In genomic region chr1:52808456-52808855, GRCm38 (mm10) we compare ENCODE assay signal across 21 mouse cellular contexts.
"Had no signal": no experiment of that assay in that cellular context is flagged by ENCODE, and none has a peak within 500 bp of the region (broad histone marks: within the 10 kb centered on the region; RNA-seq: fewer than 3 reads in every experiment).

No protein-coding gene starts in this region.

- H3K4me1 ChIP-seq: lung, embryonic 15.5 days; midbrain, embryonic 10.5 days; midbrain, embryonic 12.5 days; neural tube, embryonic 13.5 days; neural tube, embryonic 15.5 days had no signal

- H3K4me2 ChIP-seq: liver, embryonic 13.5 days; liver, embryonic 15.5 days; lung, embryonic 15.5 days; midbrain, embryonic 12.5 days; neural tube, embryonic 13.5 days; neural tube, embryonic 15.5 days had no signal

- DNase-seq: liver, embryonic 13.5 days; liver, postnatal 0 days; lung, adult 2 months; lung, postnatal 14 days; lung, postnatal 36 days; midbrain, embryonic 14.5 days; right cerebral cortex, postnatal 14 days; thymus, adult 18-20 months; thymus, postnatal 14 days; thymus, postnatal 36 days had no signal

- H3K4me3 ChIP-seq: liver, embryonic 13.5 days; liver, embryonic 15.5 days; lung, embryonic 15.5 days; megakaryocyte, embryonic 14.5 days; midbrain, embryonic 10.5 days; midbrain, embryonic 12.5 days; myocyte; neural tube, embryonic 13.5 days; neural tube, embryonic 15.5 days had no signal

- H3K27me3 ChIP-seq: liver, embryonic 13.5 days; liver, embryonic 15.5 days; lung, embryonic 15.5 days; megakaryocyte, embryonic 14.5 days; midbrain, embryonic 12.5 days; neural tube, embryonic 13.5 days; neural tube, embryonic 15.5 days had no signal

- H3K9me3 ChIP-seq: liver, embryonic 13.5 days; liver, embryonic 15.5 days; lung, embryonic 15.5 days; megakaryocyte, embryonic 14.5 days; midbrain, embryonic 10.5 days; midbrain, embryonic 12.5 days; neural tube, embryonic 13.5 days; neural tube, embryonic 15.5 days had no signal

- H3K9ac ChIP-seq: liver, embryonic 13.5 days; liver, embryonic 15.5 days; liver, postnatal 0 days; lung, embryonic 15.5 days; midbrain, embryonic 12.5 days; neural tube, embryonic 13.5 days; neural tube, embryonic 15.5 days had no signal

- H3K36me3 ChIP-seq: liver, embryonic 13.5 days; liver, embryonic 15.5 days; lung, embryonic 15.5 days; midbrain, embryonic 10.5 days; midbrain, embryonic 12.5 days had no signal

- H3K27ac ChIP-seq: liver, embryonic 13.5 days; liver, embryonic 15.5 days; lung, embryonic 15.5 days; macrophage; midbrain, embryonic 10.5 days; midbrain, embryonic 12.5 days; neural tube, embryonic 13.5 days; neural tube, embryonic 15.5 days had no signal

- ATAC-seq: liver, postnatal 0 days; lung, postnatal 0 days; midbrain, embryonic 16.5 days had no signal
